Mouse (Mus musculus) CH12.LX (cell line): ENCODE results near the gene Pdk1. TPM values are rescaled to one million over a fixed set of nuclear protein-coding genes. Genes with fewer than 3 reads are reported as not detected.

Experiments used
- DNase-seq: peaks from one replicate; pipeline ENCODE4 v3.0.0-alpha.2; 2013; ENCODE audit errors: extremely low read depth
- H3K27ac ChIP-seq: 2 replicates; pipeline ENCODE4 v1.5.1; 2012; ENCODE audit warnings: low read depth, mild to moderate bottlenecking, control low read depth, moderate library complexity; ENCODE audit not compliant: insufficient read depth
- H3K27me3 ChIP-seq: replicated peaks from 2 replicates; pipeline ENCODE3; 2012; ENCODE audit warnings: inconsistent platforms
- H3K36me3 ChIP-seq, 2 experiments: replicated peaks in 1 of 2; 2 replicates each; pipeline versions ENCODE3 to v1.6.1; 2012; ENCODE audit warnings: inconsistent platforms in 1 of 2, low read length in 1 of 2, mild to moderate bottlenecking in 1 of 2, mixed read lengths in 1 of 2, moderate library complexity in 1 of 2; ENCODE audit not compliant: control insufficient read depth in 1 of 2, insufficient read depth in 1 of 2
- H3K4me1 ChIP-seq, 2 experiments: 2 replicates each; pipeline ENCODE4 v1.6.1; 2012; ENCODE audit warnings: inconsistent platforms in 1 of 2, moderate library complexity in 1 of 2; ENCODE audit not compliant: insufficient read depth in 2 of 2, control insufficient read depth in 1 of 2
- H3K4me2 ChIP-seq: 2 replicates; pipeline ENCODE4 v1.6.1; 2012; ENCODE audit warnings: low read depth, mild to moderate bottlenecking, control low read depth; ENCODE audit not compliant: poor library complexity, insufficient read depth, severe bottlenecking
- H3K4me3 ChIP-seq, 3 experiments: fragments of 150-350 bp in 1 of 3; sonication (generic) in 1 of 3; replicated peaks in 1 of 3; 2 replicates each; pipeline versions ENCODE3 to v1.5.1; 2011 to 2012; ENCODE audit warnings: low read depth in 2 of 3, low read length in 2 of 3, mild to moderate bottlenecking in 2 of 3, moderate library complexity in 2 of 3, control low read depth in 1 of 3, improper control_type of control experiment in 1 of 3, inconsistent platforms in 1 of 3, mixed read lengths in 1 of 3; ENCODE audit not compliant: poor library complexity in 1 of 3
- H3K79me2 ChIP-seq: replicated peaks from 2 replicates; pipeline ENCODE4 v1.6.1; 2012; ENCODE audit warnings: mild to moderate bottlenecking, moderate library complexity; ENCODE audit not compliant: control insufficient read depth, poor library complexity, insufficient read depth, severe bottlenecking; ENCODE audit errors: extremely low read depth
- H3K9ac ChIP-seq: 2 replicates; pipeline ENCODE4 v1.6.1; 2012; ENCODE audit warnings: low read depth, mild to moderate bottlenecking, control low read depth, moderate library complexity; ENCODE audit not compliant: insufficient read depth
- H3K9me3 ChIP-seq: replicated peaks from 2 replicates; pipeline ENCODE3; 2012; ENCODE audit warnings: low read length, inconsistent platforms, mixed read lengths
- BHLHE40 ChIP-seq: IDR thresholded peaks from 2 replicates; pipeline ENCODE4 v1.6.1; 2011; ENCODE audit warnings: mild to moderate bottlenecking, low read depth, low read length, improper control_type of control experiment
- CHD2 ChIP-seq: IDR thresholded peaks from 2 replicates; pipeline ENCODE4 v1.6.1; 2011; ENCODE audit warnings: low read length, improper control_type of control experiment
- CTCF ChIP-seq, 2 experiments: IDR thresholded peaks in 1 of 2; conservative IDR thresholded peaks in 1 of 2; 2 replicates each; pipeline ENCODE4 v1.5.1; 2011 to 2012; ENCODE audit warnings: low read depth in 2 of 2, low read length in 2 of 2, improper control_type of control experiment in 1 of 2, inconsistent platforms in 1 of 2, mild to moderate bottlenecking in 1 of 2, moderate library complexity in 1 of 2
- ELF1 ChIP-seq: IDR thresholded peaks from 2 replicates; pipeline ENCODE4 v1.6.1; 2014; ENCODE audit warnings: low read depth, mild to moderate bottlenecking, inconsistent platforms, low read length, improper control_type of control experiment
- EP300 ChIP-seq: IDR thresholded peaks from 2 replicates; pipeline ENCODE4 v1.6.1; 2011; ENCODE audit warnings: low read length, improper control_type of control experiment
- ETS1 ChIP-seq: conservative IDR thresholded peaks from 2 replicates; pipeline ENCODE4 v1.6.1; 2012; ENCODE audit warnings: low read depth, mild to moderate bottlenecking, inconsistent platforms, low read length, improper control_type of control experiment, moderate library complexity
- GABPA ChIP-seq: IDR thresholded peaks from 2 replicates; pipeline ENCODE4 v1.6.1; 2012; ENCODE audit warnings: low read depth, low read length, improper control_type of control experiment, inconsistent platforms; ENCODE audit not compliant: insufficient replicate concordance
- IRF4 ChIP-seq: IDR thresholded peaks from 2 replicates; pipeline ENCODE4 v1.6.1; 2014; ENCODE audit warnings: low read depth, mild to moderate bottlenecking, inconsistent platforms, low read length, improper control_type of control experiment
- JUND ChIP-seq: conservative IDR thresholded peaks from 2 replicates; pipeline ENCODE4 v1.6.1; 2011; ENCODE audit warnings: low read depth, low read length, improper control_type of control experiment
- MAX ChIP-seq: IDR thresholded peaks from 2 replicates; pipeline ENCODE4 v1.6.1; 2011; ENCODE audit warnings: low read length, improper control_type of control experiment
- MEF2A ChIP-seq: IDR thresholded peaks from 2 replicates; pipeline ENCODE4 v1.6.1; 2014; ENCODE audit warnings: low read depth, mild to moderate bottlenecking, inconsistent platforms, low read length, improper control_type of control experiment, borderline replicate concordance
- POLR2A ChIP-seq: IDR thresholded peaks from 2 replicates; pipeline ENCODE4 v1.6.1; 2011; ENCODE audit warnings: low read depth, mild to moderate bottlenecking, improper control_type of control experiment, low read length
- POLR2AphosphoS2 ChIP-seq: IDR thresholded peaks from 2 replicates; pipeline ENCODE4 v1.6.1; 2011; ENCODE audit warnings: low read depth, low read length, improper control_type of control experiment
- RAD21 ChIP-seq: IDR thresholded peaks from 2 replicates; pipeline ENCODE4 v1.6.1; 2011; ENCODE audit warnings: low read depth, mild to moderate bottlenecking, low read length, improper control_type of control experiment, moderate library complexity
- RCOR1 ChIP-seq: conservative IDR thresholded peaks from 2 replicates; pipeline ENCODE4 v1.6.1; 2012; ENCODE audit warnings: low read depth, mild to moderate bottlenecking, inconsistent platforms, low read length, improper control_type of control experiment
- SIN3A ChIP-seq: IDR thresholded peaks from 2 replicates; pipeline ENCODE4 v1.6.1; 2012; ENCODE audit warnings: low read length, improper control_type of control experiment, inconsistent platforms
- SMC3 ChIP-seq: IDR thresholded peaks from 2 replicates; pipeline ENCODE4 v1.6.1; 2011; ENCODE audit warnings: low read depth, low read length, improper control_type of control experiment
- TCF12 ChIP-seq: IDR thresholded peaks from 2 replicates; pipeline ENCODE4 v1.6.1; 2014; ENCODE audit warnings: low read depth, mild to moderate bottlenecking, inconsistent platforms, low read length, improper control_type of control experiment
- USF1 ChIP-seq: IDR thresholded peaks from 2 replicates; pipeline ENCODE4 v1.6.1; 2014; ENCODE audit warnings: low read depth, mild to moderate bottlenecking, inconsistent platforms, low read length, improper control_type of control experiment
- ZC3H11A ChIP-seq: IDR thresholded peaks from 2 replicates; pipeline ENCODE4 v1.6.1; 2012; ENCODE audit warnings: low read depth, mild to moderate bottlenecking, inconsistent platforms, low read length, improper control_type of control experiment
- ZKSCAN1 ChIP-seq: IDR thresholded peaks from 2 replicates; pipeline ENCODE4 v1.6.1; 2012; ENCODE audit warnings: low read depth, inconsistent platforms, low read length, improper control_type of control experiment, borderline replicate concordance
- ZNF384 ChIP-seq: IDR thresholded peaks from 2 replicates; pipeline ENCODE4 v1.6.1; 2012; ENCODE audit warnings: low read depth, low read length, improper control_type of control experiment, inconsistent platforms
- dilution Hi-C: fragments of 300-500 bp; cut with MboI; formaldehyde crosslinking; loops from 2 replicates; pipeline ENCODE4 v1.14.3; 2020; ENCODE audit warnings: low sequenced_read_pairs; ENCODE audit not compliant: extremely low pct_unique_long_range_greater_than_20kb, extremely low pct_ligation_motif_present
- in situ Hi-C: fragments of 300-500 bp; cut with MboI; formaldehyde crosslinking; loops from 3 replicates; pipeline ENCODE4 v1.14.3; 2019; ENCODE audit warnings: low sequenced_read_pairs, low pct_ligation_motif_present, low pct_unique_long_range_greater_than_20kb, mixed read lengths
- polyA plus RNA-seq: library from polyadenylated mRNA; unstranded; fragments of >175 nt; gene quantifications from 2 replicates; pipeline ENCODE4 v1.2.1, GENCODE M21; 2012; ENCODE audit warnings: low read depth; ENCODE audit not compliant: insufficient read length
- total RNA-seq, 2 experiments: library from RNA; depleted of rRNA; stranded (reverse); fragments of 300-350 nt in 1 of 2; fragments of >200 nt in 1 of 2; gene quantifications; 2 replicates each; pipeline ENCODE4 v1.2.3; 2012 to 2014

Gene Pdk1
- total and polyA plus RNA-seq, 3 experiments, result 35.9 to 78.5 (median 59.9) TPM

DNA sequence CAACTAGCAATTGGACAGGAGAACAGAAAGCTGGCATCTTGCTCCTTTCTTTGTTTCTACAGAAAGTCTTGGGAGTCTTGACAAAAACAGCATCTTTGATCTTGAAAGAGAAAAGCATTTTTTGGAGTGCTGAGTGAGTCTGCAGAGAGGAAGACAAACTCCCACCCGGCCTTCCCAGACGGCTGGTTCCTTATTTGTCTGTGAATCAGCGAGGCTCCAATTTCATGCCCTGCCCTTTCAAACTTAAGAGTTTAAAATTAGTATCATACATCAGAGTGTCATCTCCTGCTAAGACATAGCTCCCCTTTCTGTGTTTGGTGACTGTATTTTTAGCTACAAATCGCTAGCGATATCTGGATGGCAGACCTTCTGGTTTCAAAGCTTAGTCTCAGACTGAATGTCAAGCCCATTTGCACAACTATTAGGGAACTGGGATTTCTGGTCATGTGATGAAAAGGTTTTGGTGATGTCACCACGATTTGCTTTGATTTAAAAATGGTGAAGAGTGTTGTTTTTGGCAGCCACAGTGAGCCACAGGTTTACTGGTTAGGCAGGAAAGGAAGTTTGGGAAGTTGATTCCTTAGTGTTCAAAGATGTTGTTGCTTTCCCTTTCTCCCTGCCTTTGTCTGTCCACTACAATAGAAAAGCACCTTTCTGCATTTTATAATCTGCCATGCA lies 65.8 kb downstream of the Pdk1 start:
- dilution Hi-C loops, result no loop called here

DNA sequence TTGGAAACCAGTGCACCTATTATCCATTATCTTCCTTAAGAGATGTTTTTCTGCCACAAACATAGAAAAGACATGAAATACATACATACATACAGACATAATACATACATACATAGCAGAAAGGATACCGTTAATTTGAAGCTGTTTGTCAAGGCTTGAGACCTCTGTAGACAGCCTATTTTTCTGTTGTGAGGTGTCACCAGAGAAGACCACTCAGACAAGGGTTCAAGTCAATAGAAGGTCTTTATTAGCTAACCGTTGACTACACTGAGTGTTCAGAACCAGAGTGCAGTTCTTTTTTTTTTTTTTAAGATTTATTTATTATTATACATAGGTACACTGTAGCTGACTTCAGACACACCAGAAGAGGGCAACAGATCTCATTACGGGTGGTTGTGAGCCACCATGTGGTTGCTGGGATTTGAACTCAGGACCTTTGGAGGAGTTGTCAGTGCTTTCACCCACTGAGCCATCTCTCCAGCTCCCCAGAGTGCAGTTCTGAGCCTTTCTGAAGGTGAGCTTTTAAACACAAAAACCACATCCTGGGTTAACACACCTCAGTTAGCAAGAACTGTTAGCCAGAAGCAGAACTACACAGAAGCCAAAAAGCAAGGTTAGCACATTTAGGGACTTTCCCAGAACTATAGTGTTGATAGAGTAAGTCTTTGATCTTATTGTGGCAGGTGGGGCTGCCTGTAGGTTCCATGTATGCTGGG lies 68.1 kb downstream of the Pdk1 start:
- no peaks in the 10 kb centered on the region for H3K79me2 ChIP-seq
- dilution Hi-C loops, result no loop called here
- in situ Hi-C loops, result no loop called here
- no peak overlapping the region for H3K4me2 ChIP-seq
- no peaks in the 10 kb centered on the region for H3K36me3 ChIP-seq
- H3K27me3 ChIP-seq, result no peaks in the 10 kb centered on the region
- H3K9ac ChIP-seq, result no peak overlapping the region
- peaks cover 2% of the 10 kb centered on the region for H3K9me3 ChIP-seq
- DNase-seq, result peak; percentile 24
- peaks cover 0 to 7% of the 10 kb centered on the region in 2 experiments; a peak in 1 of 4 replicates for H3K4me1 ChIP-seq
- H3K27ac ChIP-seq, result no peak overlapping the region
- H3K4me3 ChIP-seq, result no peak overlapping the region
- TF ChIP-seq JUND (no peak), SIN3A (no peak), CHD2 (no peak), ELF1 (no peak), ETS1 (no peak), SMC3 (no peak), POLR2A (no peak), POLR2AphosphoS2 (no peak), USF1 (no peak), TCF12 (no peak), CTCF (conservative IDR thresholded peaks at IDR 0.05 in 1 of 2, IDR thresholded peaks at IDR 0.05 in 1 of 2; ENCODE audit: low read depth in 2 of 2, low read length in 2 of 2) (no peak), ZKSCAN1 (no peak), MEF2A (no peak)
- TF ChIP-seq, all 38 proteins: peak for 0

More for the DNA sequence above, 65.8 kb downstream of the Pdk1 start:
- no peak for DNase-seq
- peaks cover 0 to 7% of the 10 kb centered on the region in 2 experiments; a peak in 1 of 4 replicates for H3K4me1 ChIP-seq
- no peaks in the 10 kb centered on the region for H3K36me3 ChIP-seq
- H3K4me2 ChIP-seq, result no peak overlapping the region
- no peaks in the 10 kb centered on the region for H3K27me3 ChIP-seq
- no peaks in the 10 kb centered on the region for H3K79me2 ChIP-seq
- no peak overlapping the region for H3K4me3 ChIP-seq
- TF ChIP-seq JUND (no peak), BHLHE40 (peak; percentile 15; the same call in 1 of the 2 replicates), ZC3H11A (no peak), RAD21 (no peak), ZNF384 (no peak), CHD2 (no peak), ELF1 (no peak), MAX (no peak), SIN3A (no peak), RCOR1 (no peak), EP300 (no peak), IRF4 (peak; percentile 14; the same call in 1 of the 2 replicates), GABPA (no peak)
- H3K27ac ChIP-seq, result no peak overlapping the region
- no peak overlapping the region for H3K9ac ChIP-seq
- peaks cover 2% of the 10 kb centered on the region for H3K9me3 ChIP-seq
- in situ Hi-C loops, result no loop called here
